Mouse (Mus musculus) MEL (cell line): ENCODE measurements around the gene Daam2. TPM values are rescaled to one million over a fixed set of nuclear protein-coding genes. Genes with fewer than 3 reads are reported as not detected.
"Not testable (repeated sequence)": the region's sequence is repeated elsewhere in the genome, so short reads cannot be mapped to it uniquely, and the experiment has no call there.

Experiments
- DNase-seq: peaks from one replicate; pipeline ENCODE4 v3.0.0; 2011; ENCODE audit warnings: low read depth, low spot score
- H3K27ac ChIP-seq: 2 replicates; pipeline ENCODE4 v1.5.1; 2012; ENCODE audit warnings: low read depth, mild to moderate bottlenecking, control low read depth, low read length, moderate library complexity; ENCODE audit not compliant: control insufficient read depth
- H3K27me3 ChIP-seq, 2 experiments: fragments of 150-350 bp in 1 of 2; sonication (generic) in 1 of 2; 2 replicates each; pipeline ENCODE4 v1.6.1; 2012; ENCODE audit warnings: low read length in 2 of 2, mild to moderate bottlenecking in 2 of 2, improper control_type of control experiment in 1 of 2, moderate library complexity in 1 of 2; ENCODE audit not compliant: insufficient read depth in 2 of 2, control insufficient read depth in 1 of 2
- H3K36me3 ChIP-seq, 2 experiments: 2 replicates each; pipeline ENCODE4 v1.6.1; 2012 to 2014; ENCODE audit warnings: low read length in 2 of 2, improper control_type of control experiment in 1 of 2, inconsistent platforms in 1 of 2, mild to moderate bottlenecking in 1 of 2; ENCODE audit not compliant: insufficient read depth in 2 of 2, control insufficient read depth in 1 of 2
- H3K4me1 ChIP-seq, 2 experiments: fragments of 150-350 bp in 1 of 2; sonication (generic) in 1 of 2; 2 replicates each; pipeline ENCODE4 v1.6.1; 2012; ENCODE audit warnings: low read length in 2 of 2, improper control_type of control experiment in 1 of 2, mild to moderate bottlenecking in 1 of 2; ENCODE audit not compliant: insufficient read depth in 2 of 2, control insufficient read depth in 1 of 2
- H3K4me3 ChIP-seq, 2 experiments: fragments of 150-350 bp in 1 of 2; sonication (generic) in 1 of 2; 2 replicates each; pipeline ENCODE4 v1.5.1; 2012; ENCODE audit warnings: low read depth in 2 of 2, low read length in 2 of 2, mild to moderate bottlenecking in 2 of 2, moderate library complexity in 2 of 2, control low read depth in 1 of 2, improper control_type of control experiment in 1 of 2; ENCODE audit not compliant: control insufficient read depth in 1 of 2, insufficient read depth in 1 of 2
- H3K79me2 ChIP-seq: 2 replicates; pipeline ENCODE4 v1.6.1; 2012; ENCODE audit warnings: mild to moderate bottlenecking, low read length, moderate library complexity; ENCODE audit not compliant: control insufficient read depth, poor library complexity, insufficient read depth
- H3K9ac ChIP-seq: 2 replicates; pipeline ENCODE4 v1.6.1; 2012; ENCODE audit warnings: low read depth, mild to moderate bottlenecking, control low read depth, low read length, moderate library complexity; ENCODE audit not compliant: control insufficient read depth, poor library complexity, severe bottlenecking
- H3K9me3 ChIP-seq: fragments of 150-350 bp; sonication (generic); replicated peaks from 2 replicates; pipeline ENCODE4 v1.6.1; 2012; ENCODE audit warnings: mild to moderate bottlenecking, low read length, improper control_type of control experiment, moderate library complexity; ENCODE audit not compliant: insufficient read depth
- BHLHE40 ChIP-seq: IDR thresholded peaks from 2 replicates; pipeline ENCODE4 v1.6.1; 2012; ENCODE audit warnings: low read depth, mild to moderate bottlenecking, inconsistent platforms, low read length, improper control_type of control experiment, borderline replicate concordance
- CHD1 ChIP-seq: IDR thresholded peaks from 2 replicates; pipeline ENCODE4 v1.6.1; 2012; ENCODE audit warnings: low read depth, mild to moderate bottlenecking, inconsistent platforms, low read length, improper control_type of control experiment
- ETS1 ChIP-seq: IDR thresholded peaks from 2 replicates; pipeline ENCODE4 v1.6.1; 2012; ENCODE audit warnings: low read depth, mild to moderate bottlenecking, inconsistent platforms, low read length, improper control_type of control experiment, moderate library complexity
- HCFC1 ChIP-seq: IDR thresholded peaks from 2 replicates; pipeline ENCODE4 v1.6.1; 2012; ENCODE audit warnings: low read depth, mild to moderate bottlenecking, inconsistent platforms, low read length, improper control_type of control experiment, moderate library complexity
- MAFK ChIP-seq: IDR thresholded peaks from 2 replicates; pipeline ENCODE4 v1.6.1; 2011; ENCODE audit warnings: low read depth, mild to moderate bottlenecking, low read length, improper control_type of control experiment, borderline replicate concordance
- MAZ ChIP-seq: IDR thresholded peaks from 2 replicates; pipeline ENCODE4 v1.6.1; 2012; ENCODE audit warnings: low read depth, mild to moderate bottlenecking, inconsistent platforms, low read length, improper control_type of control experiment
- MEF2A ChIP-seq: IDR thresholded peaks from 2 replicates; pipeline ENCODE4 v1.6.1; 2014; ENCODE audit warnings: low read depth, mild to moderate bottlenecking, inconsistent platforms, low read length, improper control_type of control experiment; ENCODE audit not compliant: poor library complexity, insufficient replicate concordance, severe bottlenecking; ENCODE audit errors: extremely low read depth
- NRF1 ChIP-seq: IDR thresholded peaks from 2 replicates; pipeline ENCODE4 v1.6.1; 2014; ENCODE audit warnings: low read depth, mild to moderate bottlenecking, inconsistent platforms, low read length, improper control_type of control experiment, moderate library complexity; ENCODE audit not compliant: poor library complexity, insufficient read depth, severe bottlenecking
- POLR2A ChIP-seq, 2 experiments: IDR thresholded peaks; 2 replicates each; pipeline ENCODE4 v1.6.1; 2011 to 2012; ENCODE audit warnings: low read length in 2 of 2, mild to moderate bottlenecking in 2 of 2, control low read depth in 1 of 2, improper control_type of control experiment in 1 of 2, low read depth in 1 of 2, moderate library complexity in 1 of 2; ENCODE audit not compliant: control insufficient read depth in 1 of 2, insufficient read depth in 1 of 2, poor library complexity in 1 of 2
- POLR2AphosphoS5 ChIP-seq: IDR thresholded peaks from 2 replicates; pipeline ENCODE4 v1.6.1; 2012; ENCODE audit warnings: low read depth, borderline replicate concordance, mild to moderate bottlenecking, inconsistent platforms, low read length, moderate library complexity, mixed read lengths
- RAD21 ChIP-seq: IDR thresholded peaks from 2 replicates; pipeline ENCODE4 v1.6.1; 2011; ENCODE audit warnings: mild to moderate bottlenecking, low read depth, low read length, improper control_type of control experiment
- SMC3 ChIP-seq: IDR thresholded peaks from 2 replicates; pipeline ENCODE4 v1.6.1; 2011; ENCODE audit warnings: low read depth, low read length, improper control_type of control experiment
- UBTF ChIP-seq: IDR thresholded peaks from 2 replicates; pipeline ENCODE4 v1.6.1; 2012; ENCODE audit warnings: low read depth, mild to moderate bottlenecking, inconsistent platforms, low read length, improper control_type of control experiment, moderate library complexity, borderline replicate concordance; ENCODE audit not compliant: insufficient read depth
- ZC3H11A ChIP-seq: IDR thresholded peaks from 2 replicates; pipeline ENCODE4 v1.6.1; 2012; ENCODE audit warnings: low read depth, mild to moderate bottlenecking, inconsistent platforms, low read length, improper control_type of control experiment
- ZKSCAN1 ChIP-seq: IDR thresholded peaks from 2 replicates; pipeline ENCODE4 v1.6.1; 2012; ENCODE audit warnings: low read depth, mild to moderate bottlenecking, inconsistent platforms, low read length, improper control_type of control experiment, moderate library complexity
- ZMIZ1 ChIP-seq: IDR thresholded peaks from 2 replicates; pipeline ENCODE4 v1.6.1; 2012; ENCODE audit warnings: low read depth, mild to moderate bottlenecking, inconsistent platforms, low read length, improper control_type of control experiment, moderate library complexity
- ZNF384 ChIP-seq: IDR thresholded peaks from 2 replicates; pipeline ENCODE4 v1.6.1; 2012; ENCODE audit warnings: low read depth, mild to moderate bottlenecking, inconsistent platforms, low read length, improper control_type of control experiment
- polyA plus RNA-seq, 2 experiments: library from polyadenylated mRNA; stranded (reverse) in 1 of 2; unstranded in 1 of 2; fragments of >175 nt in 1 of 2; fragments of >200 nt in 1 of 2; gene quantifications; 2 replicates each; pipeline versions ENCODE4 v1.2.1 to v1.2.4; 2012; ENCODE audit warnings: low replicate concordance in 2 of 2, low read depth in 1 of 2; ENCODE audit not compliant: insufficient read length in 2 of 2, insufficient read depth in 1 of 2, missing spikeins in 1 of 2
- total RNA-seq: library from RNA; depleted of rRNA; stranded (reverse); fragments of 300-350 nt; gene quantifications from 2 replicates; pipeline ENCODE4 v1.2.3, GENCODE M21; 2012

The Daam2 gene
- total and polyA plus RNA-seq, 3 experiments: 0.04 to 0.28 TPM; not detected in 1

DNA sequence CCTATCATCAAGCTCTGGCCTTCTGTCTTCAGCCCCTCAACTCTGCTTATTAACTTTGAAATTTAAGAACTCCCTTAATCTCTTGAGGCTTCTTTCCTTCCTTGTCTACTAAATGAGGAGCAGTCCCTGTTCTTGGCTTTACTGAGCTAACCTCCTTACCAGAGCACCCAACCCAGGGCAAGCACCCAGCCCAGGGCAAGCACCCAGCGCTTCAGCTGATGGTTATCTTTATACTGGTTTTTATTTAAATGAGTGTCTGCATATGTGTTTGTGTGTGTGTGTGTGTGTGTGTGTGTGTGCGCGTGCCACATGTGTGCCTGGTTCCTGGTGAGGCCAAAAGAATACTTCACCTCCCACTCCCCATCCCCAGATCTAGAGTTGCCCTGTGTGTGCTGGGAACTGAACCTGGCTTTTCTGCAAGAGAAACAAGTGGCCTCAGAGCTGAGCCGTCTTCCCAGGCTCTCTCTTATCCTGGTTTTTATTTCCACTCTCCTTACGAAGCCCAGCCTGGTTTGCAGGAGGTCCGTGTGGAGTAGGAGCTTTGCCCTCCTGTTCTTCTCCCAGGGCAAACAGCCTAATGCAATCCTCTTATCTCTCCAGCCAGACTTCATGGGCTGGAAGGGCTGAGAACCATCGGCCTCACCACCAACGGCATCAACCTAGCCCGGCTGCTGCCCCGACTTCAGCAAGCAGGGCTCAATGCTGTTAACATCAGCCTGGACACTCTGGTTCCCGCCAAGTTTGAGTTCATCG lies 125.1 kb downstream of the Daam2 start (continued):
- TF ChIP-seq UBTF: no peak
- no peak for TF ChIP-seq BHLHE40
- TF ChIP-seq ETS1: peak; percentile 37
- TF ChIP-seq ZC3H11A: no peak
- TF ChIP-seq RAD21: no peak
- TF ChIP-seq POLR2AphosphoS5: no peak
- no peak for TF ChIP-seq HCFC1
- no peak for TF ChIP-seq MAFK
- no peak for TF ChIP-seq MEF2A
- no peak for TF ChIP-seq ZNF384
- 0 out of 2 replicates have a peak, but pooled peaks have one; percentile 44 for TF ChIP-seq ZMIZ1
- no peak for TF ChIP-seq MAZ
- no peak for TF ChIP-seq POLR2A (IDR thresholded peaks at IDR 0.05; ENCODE audit: control insufficient read depth in 1 of 2, insufficient read depth in 1 of 2, low read depth in 1 of 2, low read length in 2 of 2, poor library complexity in 1 of 2)
- TF ChIP-seq NRF1: no peak
- TF ChIP-seq ZKSCAN1: no peak
- no peak for TF ChIP-seq CHD1
- TF ChIP-seq SMC3: no peak

DNA sequence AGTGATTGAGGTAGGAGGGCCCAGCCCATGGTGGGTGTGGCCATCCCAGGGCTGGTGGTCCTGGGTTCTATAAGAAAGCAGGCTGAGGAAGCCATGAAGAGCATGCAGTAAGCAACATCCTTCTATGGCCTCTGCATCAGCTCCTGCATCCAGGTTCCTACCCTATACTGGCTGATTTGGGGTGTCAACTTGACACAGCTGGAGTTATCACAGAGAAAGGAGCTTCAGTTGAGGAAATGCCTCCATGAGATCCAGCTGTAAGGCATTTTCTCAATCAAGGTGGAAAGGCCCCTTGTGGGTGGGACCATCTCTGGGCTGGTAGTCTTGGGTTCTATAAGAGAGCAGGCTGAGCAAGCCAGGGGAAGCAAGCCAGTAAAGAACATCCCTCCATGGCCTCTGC lies 126.8 kb downstream of the Daam2 start:
- peaks cover 2 to 26% of the 10 kb centered on the region in 2 experiments; a peak in 3 of 4 replicates for H3K36me3 ChIP-seq

More for the DNA sequence above, 126.8 kb downstream of the Daam2 start:
- not testable (repeated sequence) for H3K9me3 ChIP-seq, H3K27ac ChIP-seq, H3K4me3 ChIP-seq, H3K9ac ChIP-seq, H3K79me2 ChIP-seq, H3K27me3 ChIP-seq, DNase-seq
- peaks cover 12 to 38% of the 10 kb centered on the region in 2 experiments for H3K4me1 ChIP-seq
